Mouse (Mus musculus): ENCODE data around the gene Adamtsl5. TPM values are rescaled to one million over a fixed set of nuclear protein-coding genes. Genes with fewer than 3 reads are reported as not detected.

Gene Adamtsl5
- total and polyA plus RNA-seq, 2 experiments = 0.28 to 1.6 TPM

GRCm38 (mm10) chr10:80341491-80342304 lies 6.5 kb downstream of the Adamtsl5 start:
- peak; percentile 80 for DNase-seq (ENCODE audit: extremely low read depth, low read depth, low spot score)
- Histone ChIP-seq H3K27me3 (ENCODE audit: control insufficient read depth, insufficient read depth, low read length) (no peaks in the 10 kb centered on the region; the same call in 1 of the 2 replicates), H3K4me3 (ENCODE audit: insufficient read depth, low read depth, low read length) (peak overlapping the region; percentile 15; the same call in 1 of the 2 replicates), H3K79me2 (ENCODE audit: control insufficient read depth, insufficient read depth, low read length) (no peaks in the 10 kb centered on the region), H3K27ac (replicated peaks; ENCODE audit: insufficient read depth, low read depth, low read length) (no peak overlapping the region), H3K9ac (ENCODE audit: low read depth, low read length) (peak overlapping the region; percentile 20), H3K36me3 (ENCODE audit: control insufficient read depth, insufficient read depth, low read length) (no peaks in the 10 kb centered on the region), H3K4me1 (ENCODE audit: control insufficient read depth, insufficient read depth, low read length) (peaks cover 11% of the 10 kb centered on the region)
- 9% methylated on average over 46 of the region's 47 CpGs for WGBS
- peak; percentile 11; the same call in 1 of the 2 replicates for TF ChIP-seq CTCF (IDR thresholded peaks at IDR 0.05; ENCODE audit: low read depth, low read length)
- no peak for TF ChIP-seq POLR2A (IDR thresholded peaks at IDR 0.05; ENCODE audit: extremely low read depth, insufficient read depth, low read length)

- 43% methylated on average over 21 of the region's 21 CpGs for whole genome bisulfite sequencing
- no peak for DNase-seq (ENCODE audit: extremely low read depth, low read depth, low spot score)
- H3K9ac ChIP-seq (ENCODE audit: low read depth, low read length) = 0 out of 2 replicates have a peak overlapping the region, but pooled peaks have one; percentile 23
These were observed 7.2 kb downstream of the Adamtsl5 start for GRCm38 (mm10) chr10:80341026-80341425.

GRCm38 (mm10) chr10:80339941-80340750 lies 8.1 kb downstream of the Adamtsl5 start:
- Histone ChIP-seq H3K9ac (ENCODE audit: low read depth, low read length) (no peak overlapping the region), H3K27me3 (ENCODE audit: control insufficient read depth, insufficient read depth, low read length) (no peaks in the 10 kb centered on the region; the same call in 1 of the 2 replicates), H3K4me3 (ENCODE audit: insufficient read depth, low read depth, low read length) (no peak overlapping the region), H3K36me3 (ENCODE audit: control insufficient read depth, insufficient read depth, low read length) (peaks cover 6% of the 10 kb centered on the region; the same call in 1 of the 2 replicates), H3K79me2 (ENCODE audit: control insufficient read depth, insufficient read depth, low read length) (no peaks in the 10 kb centered on the region), H3K4me1 (ENCODE audit: control insufficient read depth, insufficient read depth, low read length) (peaks cover 11% of the 10 kb centered on the region), H3K27ac (replicated peaks; ENCODE audit: insufficient read depth, low read depth, low read length) (no peak overlapping the region)
- WGBS = 24% methylated on average over 19 of the region's 19 CpGs
- TF ChIP-seq CTCF (IDR thresholded peaks at IDR 0.05; ENCODE audit: low read depth, low read length) (peak; percentile 91), POLR2A (IDR thresholded peaks at IDR 0.05; ENCODE audit: extremely low read depth, insufficient read depth, low read length) (no peak)
- peak; percentile 67 for DNase-seq (ENCODE audit: extremely low read depth, low read depth, low spot score)

More at GRCm38 (mm10) chr10:80341026-80341425, 7.2 kb downstream of the Adamtsl5 start:
- no peak overlapping the region for H3K27ac ChIP-seq (replicated peaks; ENCODE audit: insufficient read depth, low read depth, low read length)
- TF ChIP-seq CTCF (IDR thresholded peaks at IDR 0.05; ENCODE audit: low read depth, low read length) = no peak
- no peak for TF ChIP-seq POLR2A (IDR thresholded peaks at IDR 0.05; ENCODE audit: extremely low read depth, insufficient read depth, low read length)
- no peaks in the 10 kb centered on the region for H3K79me2 ChIP-seq (ENCODE audit: control insufficient read depth, insufficient read depth, low read length)
- peaks cover 11% of the 10 kb centered on the region for H3K4me1 ChIP-seq (ENCODE audit: control insufficient read depth, insufficient read depth, low read length)
- no peak overlapping the region for H3K4me3 ChIP-seq (ENCODE audit: insufficient read depth, low read depth, low read length)
- H3K36me3 ChIP-seq (ENCODE audit: control insufficient read depth, insufficient read depth, low read length) = peaks cover under 1% of the 10 kb centered on the region; the same call in 1 of the 2 replicates
- H3K27me3 ChIP-seq (ENCODE audit: control insufficient read depth, insufficient read depth, low read length) = no peaks in the 10 kb centered on the region; the same call in 1 of the 2 replicates

GRCm38 (mm10) chr10:80336263-80336662 lies 11.9 kb downstream of the Adamtsl5 start:
- TF ChIP-seq POLR2A (IDR thresholded peaks at IDR 0.05; ENCODE audit: extremely low read depth, insufficient read depth, low read length) (no peak), CTCF (IDR thresholded peaks at IDR 0.05; ENCODE audit: low read depth, low read length) (no peak)
- 88% methylated on average over 12 of the region's 12 CpGs for WGBS

GRCm38 (mm10) chr10:80332525-80332989 lies 15.7 kb downstream of the Adamtsl5 start:
- Histone ChIP-seq H3K9ac (ENCODE audit: low read depth, low read length) (peak overlapping the region; percentile 75), H3K79me2 (ENCODE audit: control insufficient read depth, insufficient read depth, low read length) (peaks cover 4% of the 10 kb centered on the region; the same call in 1 of the 2 replicates), H3K36me3 (ENCODE audit: control insufficient read depth, insufficient read depth, low read length) (peaks cover 19% of the 10 kb centered on the region; the same call in 1 of the 2 replicates), H3K27me3 (ENCODE audit: control insufficient read depth, insufficient read depth, low read length) (no peaks in the 10 kb centered on the region), H3K4me3 (ENCODE audit: insufficient read depth, low read depth, low read length) (peak overlapping the region; percentile 30), H3K27ac (replicated peaks; ENCODE audit: insufficient read depth, low read depth, low read length) (peak overlapping the region; percentile 98), H3K4me1 (ENCODE audit: control insufficient read depth, insufficient read depth, low read length) (peaks cover 13% of the 10 kb centered on the region; the same call in 1 of the 2 replicates)
- TF ChIP-seq CTCF (IDR thresholded peaks at IDR 0.05; ENCODE audit: low read depth, low read length) (no peak), POLR2A (IDR thresholded peaks at IDR 0.05; ENCODE audit: extremely low read depth, insufficient read depth, low read length) (no peak)
- 19% methylated on average over 5 of the region's 5 CpGs for WGBS
- DNase-seq (ENCODE audit: extremely low read depth, low read depth, low spot score) = peak; percentile 89

More at GRCm38 (mm10) chr10:80336263-80336662, 11.9 kb downstream of the Adamtsl5 start:
- Histone ChIP-seq H3K79me2 (ENCODE audit: control insufficient read depth, insufficient read depth, low read length) (no peaks in the 10 kb centered on the region), H3K27ac (replicated peaks; ENCODE audit: insufficient read depth, low read depth, low read length) (no peak overlapping the region), H3K4me3 (ENCODE audit: insufficient read depth, low read depth, low read length) (no peak overlapping the region), H3K27me3 (ENCODE audit: control insufficient read depth, insufficient read depth, low read length) (no peaks in the 10 kb centered on the region), H3K9ac (ENCODE audit: low read depth, low read length) (no peak overlapping the region), H3K4me1 (ENCODE audit: control insufficient read depth, insufficient read depth, low read length) (peaks cover 8% of the 10 kb centered on the region; the same call in 1 of the 2 replicates), H3K36me3 (ENCODE audit: control insufficient read depth, insufficient read depth, low read length) (peaks cover 19% of the 10 kb centered on the region; the same call in 1 of the 2 replicates)
- no peak for DNase-seq (ENCODE audit: extremely low read depth, low read depth, low spot score)
